Mouse (Mus musculus) ES-E14 (cell line): ENCODE data around the gene Olfr1262.

Experiments used
- CHD2 ChIP-seq: IDR thresholded peaks from 2 replicates; pipeline ENCODE4 v1.6.1; 2014; ENCODE audit warnings: mild to moderate bottlenecking, low read depth, low read length, inconsistent platforms
- HCFC1 ChIP-seq: IDR thresholded peaks from 2 replicates; pipeline ENCODE4 v1.6.1; 2012; ENCODE audit warnings: low read length, inconsistent platforms, borderline replicate concordance; ENCODE audit not compliant: insufficient read depth
- MAFK ChIP-seq: IDR thresholded peaks from 2 replicates; pipeline ENCODE4 v1.6.1; 2014; ENCODE audit warnings: mild to moderate bottlenecking, low read depth, low read length, inconsistent platforms; ENCODE audit not compliant: insufficient read depth
- ZC3H11A ChIP-seq: IDR thresholded peaks from 2 replicates; pipeline ENCODE4 v1.6.1; 2012; ENCODE audit warnings: low read depth, mild to moderate bottlenecking, inconsistent platforms, low read length, borderline replicate concordance
- ZNF384 ChIP-seq: IDR thresholded peaks from 2 replicates; pipeline ENCODE4 v1.6.1; 2012; ENCODE audit warnings: low read depth, low read length, inconsistent platforms

- TF ChIP-seq MAFK (no peak), ZC3H11A (no peak), ZNF384 (no peak), CHD2 (no peak), HCFC1 (no peak)
These were observed 25.5 kb downstream of the Olfr1262 start, which contains the start of gene Olfr1264 for GRCm38 (mm10) chr2:90025477-90025876.
